Mouse (Mus musculus): Measurements from ENCODE around the gene Slc38a1.
"Not testable (repeated sequence)": the region's sequence is repeated elsewhere in the genome, so short reads cannot be mapped to it uniquely, and the experiment has no call there.

- TF ChIP-seq EP300, CTCF (IDR thresholded peaks at IDR 0.05; ENCODE audit: low read depth): not testable (repeated sequence)
Observed at GRCm38 (mm10) chr15:96625012-96625411, 17.7 kb downstream of the Slc38a1 start.

All from heart, postnatal 0 days (tissue).